Mouse (Mus musculus): ENCODE results near the gene Cdk2ap2. TPM values are rescaled to one million over a fixed set of nuclear protein-coding genes. Genes with fewer than 3 reads are reported as not detected.
"Not testable (repeated sequence)": the region's sequence is repeated elsewhere in the genome, so short reads cannot be mapped to it uniquely, and the experiment has no call there.

The Cdk2ap2 gene
- polyA plus RNA-seq, 1 experiment from 2014 or later: 68.0 TPM

DNA sequence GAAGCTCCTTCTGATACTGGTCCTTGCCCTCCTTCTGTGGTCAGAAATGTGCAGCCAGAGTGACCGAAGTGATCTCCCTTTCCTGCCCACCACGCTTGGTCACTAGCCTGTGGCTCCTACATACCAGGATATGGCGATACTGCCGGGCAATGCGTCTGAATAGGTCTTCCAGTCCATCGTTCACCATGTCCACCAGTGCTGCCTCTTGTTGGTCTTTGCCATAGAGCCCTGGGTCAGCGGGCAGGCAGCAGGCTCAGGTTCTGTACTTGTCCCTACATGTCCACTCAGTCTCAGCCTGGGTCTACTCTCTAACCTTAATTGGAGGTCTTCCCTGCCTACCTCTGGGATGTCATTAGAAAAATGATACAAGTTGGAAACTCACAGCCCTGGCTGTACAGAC is 39.0 kb upstream of the Cdk2ap2 start:
- ATAC-seq (ENCODE audit: low FRiP score, low read depth): no peak
- Histone ChIP-seq H3K4me1 (no peaks in the 10 kb centered on the region), H3K9ac (replicated peaks) (no peak overlapping the region), H3K9me3 (no peaks in the 10 kb centered on the region), H3K4me3 (no peak overlapping the region), H3K27me3 (no peaks in the 10 kb centered on the region), H3K4me2 (replicated peaks) (no peak overlapping the region), H3K27ac (replicated peaks) (no peak overlapping the region), H3K36me3 (no peaks in the 10 kb centered on the region)
- 93% methylated on average over 7 of the region's 7 CpGs for WGBS

DNA sequence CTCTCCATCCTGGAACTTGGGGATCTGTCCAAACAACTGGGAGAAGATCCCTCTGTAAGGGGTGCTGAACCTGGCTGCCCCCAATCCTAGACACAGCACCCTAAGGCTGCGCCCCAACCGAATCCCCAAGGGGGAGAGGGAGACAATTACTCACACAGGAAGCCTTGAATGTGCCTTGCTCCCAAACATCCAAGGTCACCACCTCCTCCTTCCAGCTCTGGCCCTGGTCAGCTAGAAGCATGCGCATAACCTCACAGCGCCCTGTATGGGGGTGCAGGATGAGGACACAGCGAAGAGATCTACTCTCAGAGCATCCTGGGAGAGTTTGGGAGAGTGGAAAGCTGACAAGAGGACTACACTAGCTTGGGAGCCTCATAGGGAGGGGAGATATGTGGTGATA is 38.4 kb upstream of the Cdk2ap2 start:
- Histone ChIP-seq H3K4me2 (replicated peaks) (no peak overlapping the region), H3K9me3 (no peaks in the 10 kb centered on the region), H3K27me3 (no peaks in the 10 kb centered on the region), H3K4me3 (no peak overlapping the region), H3K9ac (replicated peaks) (no peak overlapping the region), H3K27ac (replicated peaks) (no peak overlapping the region), H3K36me3 (no peaks in the 10 kb centered on the region), H3K4me1 (no peaks in the 10 kb centered on the region)
- WGBS: 91% methylated on average over 5 of the region's 5 CpGs
- ATAC-seq (ENCODE audit: low FRiP score, low read depth): no peak

DNA sequence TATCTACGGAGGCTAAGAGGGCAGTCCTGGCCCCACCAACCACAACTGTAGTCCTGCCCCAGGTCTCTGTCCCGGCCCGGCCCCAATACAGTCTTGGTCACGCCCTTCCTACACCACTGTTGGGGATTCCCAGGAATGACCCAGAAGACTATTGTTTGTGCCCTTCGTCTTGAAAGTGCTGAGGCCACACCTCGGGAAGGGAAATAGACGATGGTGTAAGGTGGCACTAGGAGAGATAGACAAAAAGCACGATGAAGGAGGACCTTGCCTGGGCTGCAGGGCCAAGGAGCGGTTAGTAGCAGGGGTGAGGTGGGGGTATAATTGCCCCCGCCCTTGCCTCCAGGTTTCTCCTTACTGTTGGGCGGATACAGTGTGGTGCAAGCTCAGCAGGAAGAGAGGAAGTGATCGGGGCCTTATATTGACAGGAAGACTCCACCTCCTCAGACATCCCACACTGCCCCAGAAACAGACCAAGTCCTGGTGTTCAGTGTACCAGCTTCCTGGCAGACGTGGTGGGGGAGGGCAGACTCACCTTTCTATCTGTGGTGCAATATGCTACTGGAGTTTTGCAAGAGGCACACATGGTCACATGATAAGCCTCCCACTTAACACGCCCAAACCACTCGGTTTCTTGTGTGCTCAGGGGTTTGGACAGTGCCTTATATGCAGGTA is 37.8 kb upstream of the Cdk2ap2 start, which contains the start of gene Gstp3:
Gene Gstp3 (minus strand): TSS at position 501 of the 672 bp plus-strand sequence.
- Histone ChIP-seq H3K9me3 (no peaks in the 10 kb centered on the region), H3K36me3 (no peaks in the 10 kb centered on the region), H3K4me2 (replicated peaks) (no peak within 1 kb of the TSS), H3K4me1 (no peaks in the 10 kb centered on the region), H3K27ac (replicated peaks) (no peak within 1 kb of the TSS), H3K4me3 (no peak within 1 kb of the TSS), H3K9ac (replicated peaks) (no peak within 1 kb of the TSS), H3K27me3 (no peaks in the 10 kb centered on the region)
- ATAC-seq (ENCODE audit: low FRiP score, low read depth): no peak
- WGBS: 85% methylated on average over 15 of the region's 15 CpGs

DNA sequence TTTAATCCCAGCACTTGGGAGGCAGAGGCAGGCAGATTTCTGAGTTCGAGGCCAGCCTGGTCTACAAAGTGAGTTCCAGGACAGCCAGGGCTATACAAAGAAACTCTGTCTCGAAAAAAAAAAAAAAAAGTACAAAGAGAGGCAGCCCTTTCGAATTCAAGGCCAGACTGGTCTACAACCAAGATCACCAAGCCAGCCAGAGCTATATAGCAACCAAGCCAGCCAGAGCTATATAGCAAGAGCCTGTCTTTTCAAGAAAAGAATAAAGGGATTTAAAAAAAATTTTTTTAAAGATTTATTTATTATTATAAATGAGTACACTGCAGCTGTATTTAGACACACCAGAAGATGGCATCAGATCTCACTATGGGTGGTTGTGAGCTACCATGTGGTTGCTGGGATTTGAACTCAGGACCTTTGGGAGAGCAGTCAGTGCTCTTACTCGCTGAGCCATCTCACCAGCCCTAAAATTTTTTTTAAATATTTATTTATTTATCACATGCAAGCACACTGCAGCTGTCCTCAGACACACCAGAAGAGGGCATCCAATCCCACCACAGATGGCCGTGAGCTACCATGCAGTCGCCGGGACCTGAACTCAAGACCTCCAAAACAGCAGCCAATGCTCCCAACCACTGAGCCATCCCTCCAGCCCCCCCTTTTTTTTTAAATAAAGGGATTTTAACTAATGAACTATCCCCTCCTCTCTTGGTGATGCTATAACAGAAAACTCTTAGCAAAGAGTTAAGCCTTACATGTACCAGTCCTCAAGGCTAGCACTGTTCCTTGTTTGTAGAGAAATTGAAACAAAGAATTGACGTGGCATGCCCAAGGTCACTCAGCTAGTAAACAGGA is 36.7 kb upstream of the Cdk2ap2 start:
- not testable (repeated sequence) for H3K27ac ChIP-seq (replicated peaks); H3K9ac ChIP-seq (replicated peaks); H3K27me3 ChIP-seq; ATAC-seq (ENCODE audit: low FRiP score, low read depth); H3K36me3 ChIP-seq; H3K4me1 ChIP-seq; H3K9me3 ChIP-seq; H3K4me2 ChIP-seq (replicated peaks); H3K4me3 ChIP-seq
- WGBS: 85% methylated on average over 8 of the region's 8 CpGs

DNA sequence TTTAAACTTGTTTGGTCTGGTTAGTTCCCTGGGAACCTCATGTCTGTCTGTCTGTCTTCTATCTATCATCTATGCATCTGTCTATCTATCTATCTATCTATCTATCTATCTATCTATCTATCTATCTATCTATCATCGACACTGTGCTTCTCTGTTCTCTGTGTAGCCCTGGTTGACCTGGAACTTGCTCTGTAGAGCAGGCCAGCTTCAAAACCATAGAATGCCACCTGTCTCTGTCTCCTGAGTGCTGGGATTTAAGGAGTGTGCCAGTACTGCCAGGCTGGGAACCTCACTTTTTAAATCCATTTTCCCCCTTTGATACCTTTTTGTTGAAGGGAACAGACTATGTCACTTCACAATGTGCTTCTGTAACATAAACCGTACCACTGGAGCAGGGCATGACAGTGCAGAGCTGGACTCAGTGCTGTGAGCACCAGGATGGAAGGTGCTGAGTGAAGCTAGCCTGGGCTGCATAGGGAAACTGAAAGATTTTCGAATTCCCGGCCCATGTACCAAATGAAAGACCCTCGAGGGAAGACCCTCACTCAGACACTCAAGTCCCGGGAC is 36.0 kb upstream of the Cdk2ap2 start:
- H3K4me2 ChIP-seq (replicated peaks): no peak overlapping the region
- H3K27me3 ChIP-seq: no peaks in the 10 kb centered on the region
- no peaks in the 10 kb centered on the region for H3K36me3 ChIP-seq
- H3K9me3 ChIP-seq: no peaks in the 10 kb centered on the region
- H3K4me3 ChIP-seq: no peak overlapping the region
- no peak overlapping the region for H3K27ac ChIP-seq (replicated peaks)
- ATAC-seq (ENCODE audit: low FRiP score, low read depth): no peak
- H3K4me1 ChIP-seq: no peaks in the 10 kb centered on the region
- WGBS: 84% methylated on average over 6 of the region's 6 CpGs
- no peak overlapping the region for H3K9ac ChIP-seq (replicated peaks)

DNA sequence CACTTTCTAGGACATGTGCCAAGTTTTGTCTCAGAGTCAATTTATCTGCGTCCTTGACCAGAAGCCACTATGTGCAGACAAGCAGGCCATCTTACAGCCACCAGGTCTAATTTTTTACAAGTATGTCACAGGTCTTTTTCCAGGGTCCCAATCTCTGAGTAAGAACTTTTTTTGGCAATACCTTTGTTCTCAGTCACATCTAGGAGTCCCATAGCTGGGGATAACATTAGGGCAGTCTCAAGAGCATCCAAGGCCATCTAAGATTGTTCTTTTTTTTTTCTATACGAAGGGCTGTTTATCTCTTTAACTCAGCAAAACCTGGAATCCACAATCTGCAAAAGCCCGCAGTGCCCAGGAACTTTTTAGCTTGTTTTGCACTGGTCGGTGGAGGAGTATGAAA is 33.6 kb upstream of the Cdk2ap2 start:
- H3K4me3 ChIP-seq; H3K9ac ChIP-seq (replicated peaks); H3K36me3 ChIP-seq; H3K4me1 ChIP-seq; H3K9me3 ChIP-seq; H3K4me2 ChIP-seq (replicated peaks); H3K27ac ChIP-seq (replicated peaks); H3K27me3 ChIP-seq; ATAC-seq (ENCODE audit: low FRiP score, low read depth): not testable (repeated sequence)
- 87% methylated on average over 4 of the region's 4 CpGs for WGBS

DNA sequence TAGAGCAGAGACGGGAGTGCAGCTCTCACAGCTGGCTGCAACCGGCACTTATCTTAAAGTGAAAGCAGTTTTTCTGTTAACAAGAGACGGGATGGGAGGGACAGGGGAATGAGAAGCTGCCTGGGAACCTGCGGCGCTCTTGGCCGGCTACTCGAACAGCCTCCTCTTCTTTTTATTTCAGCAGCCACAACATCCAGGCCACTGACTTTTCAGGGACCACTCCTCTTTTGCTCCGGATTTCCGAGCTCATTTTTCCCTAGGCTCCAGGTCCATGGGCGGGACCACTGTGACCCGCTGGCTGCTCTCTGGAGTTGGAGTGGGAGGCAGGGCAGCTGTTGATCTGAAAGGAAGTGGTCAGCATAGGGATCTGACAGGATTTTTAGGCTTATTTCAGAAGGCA is 32.5 kb upstream of the Cdk2ap2 start:
- H3K4me1 ChIP-seq; H3K27me3 ChIP-seq; H3K9ac ChIP-seq (replicated peaks); H3K4me2 ChIP-seq (replicated peaks); ATAC-seq (ENCODE audit: low FRiP score, low read depth); H3K27ac ChIP-seq (replicated peaks); H3K4me3 ChIP-seq; H3K36me3 ChIP-seq; H3K9me3 ChIP-seq: not testable (repeated sequence)
- 73% methylated on average over 6 of the region's 11 CpGs for WGBS

DNA sequence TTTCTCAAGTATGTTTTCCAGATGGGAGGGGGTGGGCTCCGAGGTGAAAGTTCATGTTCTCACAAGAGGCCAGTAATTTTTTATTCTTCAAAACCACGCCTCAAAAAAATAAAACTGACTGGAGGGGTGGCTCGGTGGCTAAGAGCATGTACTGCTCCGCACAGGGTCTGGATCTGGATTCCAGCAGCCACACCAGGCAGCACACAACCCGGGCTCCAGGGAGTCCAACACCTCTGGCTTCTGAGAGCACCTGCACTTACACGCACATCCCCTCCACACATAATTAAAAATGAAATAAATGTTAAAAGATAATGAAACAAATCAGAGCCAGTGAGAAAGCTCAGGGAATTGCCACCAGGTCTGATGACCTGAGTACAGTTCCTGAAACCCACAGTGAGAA is 30.7 kb upstream of the Cdk2ap2 start:
- ATAC-seq (ENCODE audit: low FRiP score, low read depth): no peak
- Histone ChIP-seq H3K4me1 (no peaks in the 10 kb centered on the region), H3K4me2 (replicated peaks) (no peak overlapping the region), H3K9me3 (no peaks in the 10 kb centered on the region), H3K9ac (replicated peaks) (no peak overlapping the region), H3K4me3 (no peak overlapping the region), H3K27ac (replicated peaks) (no peak overlapping the region), H3K27me3 (no peaks in the 10 kb centered on the region), H3K36me3 (no peaks in the 10 kb centered on the region)
- WGBS: 88% methylated on average over 6 of the region's 6 CpGs

DNA sequence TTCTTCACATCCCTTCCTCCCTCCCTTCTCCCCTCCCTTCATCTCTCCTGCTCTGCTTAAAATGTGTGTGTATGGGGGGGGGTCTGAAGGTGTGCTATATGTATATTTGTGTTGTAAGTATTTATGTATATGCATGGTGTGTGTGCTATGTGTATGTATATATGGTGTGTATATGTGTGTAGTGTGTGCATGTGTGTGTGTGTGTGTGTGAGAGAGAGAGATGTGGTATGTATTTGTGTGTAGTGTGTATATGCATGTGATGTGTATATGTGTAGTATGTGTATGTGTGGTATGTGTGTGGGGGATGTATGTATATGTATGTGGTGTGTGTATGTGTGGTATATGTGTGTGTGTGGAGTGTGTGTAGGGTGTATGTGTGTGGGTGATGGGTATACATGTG is 30.1 kb upstream of the Cdk2ap2 start:
- no peaks in the 10 kb centered on the region for H3K27me3 ChIP-seq
- ATAC-seq (ENCODE audit: low FRiP score, low read depth): no peak
- H3K4me2 ChIP-seq (replicated peaks): no peak overlapping the region
- H3K4me3 ChIP-seq: no peak overlapping the region
- H3K4me1 ChIP-seq: no peaks in the 10 kb centered on the region
- H3K9ac ChIP-seq (replicated peaks): no peak overlapping the region
- no peaks in the 10 kb centered on the region for H3K9me3 ChIP-seq
- no peak overlapping the region for H3K27ac ChIP-seq (replicated peaks)
- no peaks in the 10 kb centered on the region for H3K36me3 ChIP-seq

DNA sequence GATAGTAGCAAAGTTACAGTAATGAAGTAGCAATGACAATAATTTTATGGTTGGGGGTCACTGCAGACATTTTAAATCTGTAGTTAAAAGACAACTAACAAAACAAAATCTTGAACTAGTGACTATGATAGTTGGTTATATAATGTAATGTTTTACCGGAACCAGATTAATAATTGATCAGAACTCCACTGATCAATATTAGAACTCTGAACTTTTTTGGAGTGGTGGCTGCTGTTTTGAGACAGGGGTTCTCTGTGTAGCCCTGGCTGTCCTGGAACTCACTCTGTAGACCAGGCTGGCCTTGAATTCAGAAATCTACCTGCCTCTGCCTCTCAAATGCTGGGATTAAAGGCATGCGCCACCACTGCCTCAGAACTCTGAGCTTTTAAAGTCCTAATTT is 28.7 kb upstream of the Cdk2ap2 start:
- H3K4me3 ChIP-seq; H3K4me2 ChIP-seq (replicated peaks); ATAC-seq (ENCODE audit: low FRiP score, low read depth); H3K9ac ChIP-seq (replicated peaks); H3K4me1 ChIP-seq; H3K9me3 ChIP-seq; H3K27ac ChIP-seq (replicated peaks); H3K27me3 ChIP-seq; H3K36me3 ChIP-seq: not testable (repeated sequence)
- 96% methylated on average over 2 of the region's 2 CpGs for WGBS

DNA sequence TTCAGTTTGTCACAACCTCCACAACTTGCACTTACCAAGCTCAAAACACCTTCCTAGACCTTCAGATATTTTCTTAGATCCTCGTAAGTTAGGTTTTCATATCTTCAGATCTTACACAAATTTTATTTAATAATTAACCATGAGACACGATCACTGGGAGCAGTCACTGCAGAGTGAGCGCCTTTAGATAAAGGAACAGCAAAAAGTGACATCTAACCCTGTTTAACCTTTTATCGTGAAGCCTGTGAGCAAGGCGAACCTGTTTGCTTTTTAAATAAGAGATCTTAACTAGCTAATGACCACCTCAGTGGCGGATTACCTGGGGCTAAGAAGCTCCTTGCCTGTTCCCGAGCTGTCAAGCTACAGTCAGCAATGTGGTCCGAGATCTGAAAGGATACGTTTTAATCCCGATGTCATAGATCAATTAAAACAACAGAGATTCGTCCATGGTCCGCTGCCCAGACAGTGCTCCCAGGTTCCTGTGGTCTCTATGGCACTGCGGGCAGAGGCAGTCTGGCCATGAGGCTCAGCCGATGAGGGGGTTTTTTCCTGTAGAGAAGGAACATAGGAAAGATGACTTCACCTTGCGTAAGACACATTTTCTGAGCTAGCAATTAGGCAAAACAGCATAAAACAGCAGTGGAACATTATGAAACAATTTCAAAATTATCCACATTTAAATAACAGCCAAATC is 28.1 kb upstream of the Cdk2ap2 start:
- Histone ChIP-seq H3K9ac (replicated peaks) (no peak overlapping the region), H3K36me3 (no peaks in the 10 kb centered on the region), H3K4me1 (no peaks in the 10 kb centered on the region), H3K27ac (replicated peaks) (no peak overlapping the region), H3K4me2 (replicated peaks) (no peak overlapping the region), H3K9me3 (no peaks in the 10 kb centered on the region), H3K4me3 (no peak overlapping the region), H3K27me3 (no peaks in the 10 kb centered on the region)
- 59% methylated on average over 15 of the region's 15 CpGs for WGBS
- ATAC-seq (ENCODE audit: low FRiP score, low read depth): no peak

DNA sequence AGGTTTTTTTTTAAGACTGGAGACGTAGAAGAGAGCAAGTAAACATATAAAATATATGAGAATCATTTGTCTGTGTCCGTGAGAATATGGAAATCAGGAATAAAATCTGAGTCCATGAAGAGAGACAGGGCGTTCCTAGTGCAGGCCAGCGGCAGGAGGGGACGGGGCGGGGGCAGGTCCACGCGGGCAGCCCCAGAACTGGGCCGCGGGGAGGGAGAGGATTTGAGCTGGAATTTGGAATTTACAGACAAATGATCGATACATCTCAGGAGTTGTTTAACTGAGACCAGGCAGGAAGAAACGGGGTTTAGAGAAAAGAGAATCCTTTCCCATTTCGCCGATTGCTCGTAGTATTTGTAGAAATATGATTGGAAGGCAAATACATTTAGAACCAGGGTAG is 26.7 kb upstream of the Cdk2ap2 start:
- no peaks in the 10 kb centered on the region for H3K36me3 ChIP-seq
- H3K27me3 ChIP-seq: no peaks in the 10 kb centered on the region
- 78% methylated on average over 15 of the region's 15 CpGs for WGBS
- no peaks in the 10 kb centered on the region for H3K4me1 ChIP-seq
- no peak for ATAC-seq (ENCODE audit: low FRiP score, low read depth)
- H3K9me3 ChIP-seq: no peaks in the 10 kb centered on the region
- H3K27ac ChIP-seq (replicated peaks): no peak overlapping the region
- H3K4me3 ChIP-seq: no peak overlapping the region
- H3K9ac ChIP-seq (replicated peaks): no peak overlapping the region
- H3K4me2 ChIP-seq (replicated peaks): no peak overlapping the region
